Mouse (Mus musculus): ENCODE data around the gene Hs3st2.

GRCm38 (mm10) chr7:121348284-121348963 lies 43.2 kb upstream of the Hs3st2 start:
- no peak for TF ChIP-seq CTCF (IDR thresholded peaks at IDR 0.05; ENCODE audit: extremely low read depth, insufficient read depth, low read length)
- TF ChIP-seq POLR2A (IDR thresholded peaks at IDR 0.05; ENCODE audit: extremely low read depth, insufficient read depth, low read length), result no peak
